Mouse (Mus musculus) forebrain, embryonic 14.5 days (tissue): ENCODE measurements at regions not wholly inside any gene's neighbourhood (a gene's known extent, or its start where the extent isn't known, plus 50 kb on each side); places are given as distances from the start of the nearest gene placed in this dataset.

Source experiments
- ATAC-seq: fragments of 200-750 bp; cut with Nextera tagmentation; 2 replicates; pipeline ENCODE4 v1.8.0; 2017; ENCODE audit warnings: mild to moderate bottlenecking, moderate library complexity
- DNase-seq: peaks from one replicate; pipeline ENCODE4 v3.0.0-alpha.2; 2015; ENCODE audit warnings: low spot score
- H3K27ac ChIP-seq: fragments of 300-500 bp; sonication (generic); 2 replicates; pipeline ENCODE4 v1.5.1; 2014; ENCODE audit warnings: low read depth, mild to moderate bottlenecking, control low read depth, low read length, moderate library complexity
- H3K27me3 ChIP-seq: fragments of 300-500 bp; sonication (generic); replicated peaks from 2 replicates; pipeline ENCODE4 v1.6.1; 2014; ENCODE audit warnings: low read length, control low read depth, mixed read lengths; ENCODE audit not compliant: control insufficient read depth, insufficient read depth
- H3K36me3 ChIP-seq: fragments of 300-500 bp; sonication (generic); 2 replicates; pipeline ENCODE4 v1.6.1; 2014; ENCODE audit warnings: low read length, control low read depth; ENCODE audit not compliant: control insufficient read depth, insufficient read depth
- H3K4me1 ChIP-seq: fragments of 300-500 bp; sonication (generic); 2 replicates; pipeline ENCODE4 v1.6.1; 2014; ENCODE audit warnings: antibody characterized with exemption, low read length, control low read depth; ENCODE audit not compliant: control insufficient read depth, insufficient read depth
- H3K4me2 ChIP-seq: fragments of 300-500 bp; sonication (generic); 2 replicates; pipeline ENCODE4 v1.6.1; 2014; ENCODE audit warnings: mild to moderate bottlenecking, control low read depth, low read length
- H3K4me3 ChIP-seq: fragments of 300-500 bp; sonication (generic); 2 replicates; pipeline ENCODE4 v1.5.1; 2014; ENCODE audit warnings: low read depth, low read length, control low read depth
- H3K9ac ChIP-seq: fragments of 300-500 bp; sonication (generic); 2 replicates; pipeline ENCODE4 v1.6.1; 2014; ENCODE audit warnings: mild to moderate bottlenecking, low read length, control low read depth, moderate library complexity
- H3K9me3 ChIP-seq: fragments of 300-500 bp; sonication (generic); replicated peaks from 2 replicates; pipeline ENCODE4 v1.6.1; 2016; ENCODE audit warnings: low read length, control low read depth, mixed read lengths; ENCODE audit not compliant: control insufficient read depth
- WGBS: fragments of 180-500 bp; shearing (Covaris S2); extraction: QIAGEN DNeasy Blood & Tissue Kit; methylation state at CpG from one replicate; pipeline ENCODE4 v1.1.7; 2014; 5-methylcytosine and 5-hydroxymethylcytosine counted together

DNA sequence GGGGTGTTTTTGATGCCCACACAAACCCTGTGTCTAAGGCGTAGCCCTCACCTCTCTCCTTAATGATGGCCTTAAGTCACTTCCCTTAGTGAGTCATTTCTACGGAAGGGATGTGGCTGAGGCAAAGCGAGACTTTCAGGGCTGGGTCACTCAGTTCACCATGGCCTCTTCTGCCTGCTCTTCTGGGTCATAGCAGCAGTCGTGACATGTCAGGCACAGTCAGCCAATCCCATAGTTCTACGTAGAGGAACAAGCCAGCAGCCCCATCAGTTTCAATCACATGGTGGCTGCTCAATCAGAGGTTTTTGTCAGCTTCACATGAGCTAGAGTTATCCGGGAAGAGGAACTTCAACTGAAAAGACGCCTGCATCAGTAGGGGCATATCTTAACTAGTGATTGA is 156.1 kb upstream of the Med13l start:
- Histone ChIP-seq H3K9me3 (no peaks in the 10 kb centered on the region), H3K4me2 (no peak overlapping the region), H3K27ac (no peak overlapping the region), H3K36me3 (no peaks in the 10 kb centered on the region), H3K4me3 (no peak overlapping the region), H3K27me3 (no peaks in the 10 kb centered on the region), H3K4me1 (no peaks in the 10 kb centered on the region; the same call in 1 of the 2 replicates), H3K9ac (no peak overlapping the region)
- DNase-seq (no peak), ATAC-seq (no peak)
- 89% methylated on average over 7 of the region's 7 CpGs for WGBS

- Histone ChIP-seq H3K4me3 (no peak overlapping the region), H3K27me3 (no peaks in the 10 kb centered on the region), H3K9me3 (no peaks in the 10 kb centered on the region), H3K27ac (no peak overlapping the region), H3K36me3 (no peaks in the 10 kb centered on the region), H3K4me1 (no peaks in the 10 kb centered on the region; the same call in none of the 2 replicates), H3K9ac (no peak overlapping the region), H3K4me2 (no peak overlapping the region)
- ATAC-seq (no peak), DNase-seq (no peak)
- 88% methylated on average over 3 of the region's 3 CpGs for WGBS
Observed at GRCm38 (mm10) chr5:118405421-118405820, 155.1 kb upstream of the Med13l start.

- H3K27ac ChIP-seq = no peak overlapping the region
- 27% methylated on average over 11 of the region's 11 CpGs for WGBS
Observed at GRCm38 (mm10) chr5:118407451-118407850, 153.0 kb upstream of the Med13l start.

GRCm38 (mm10) chr5:118407973-118408372 is 152.5 kb upstream of the Med13l start:
- H3K27ac ChIP-seq = no peak overlapping the region

More at GRCm38 (mm10) chr5:118407451-118407850, 153.0 kb upstream of the Med13l start:
- Histone ChIP-seq H3K36me3 (no peaks in the 10 kb centered on the region), H3K4me3 (no peak overlapping the region), H3K4me2 (no peak overlapping the region), H3K27me3 (no peaks in the 10 kb centered on the region), H3K9ac (no peak overlapping the region), H3K9me3 (no peaks in the 10 kb centered on the region), H3K4me1 (no peaks in the 10 kb centered on the region; the same call in none of the 2 replicates)
- DNase-seq (no peak), ATAC-seq (no peak)

GRCm38 (mm10) chr5:118408826-118409225 is 151.7 kb upstream of the Med13l start:
- no peaks in the 10 kb centered on the region; the same call in none of the 2 replicates for H3K4me1 ChIP-seq
- H3K9me3 ChIP-seq = no peaks in the 10 kb centered on the region
- H3K27me3 ChIP-seq = no peaks in the 10 kb centered on the region
- no peak overlapping the region for H3K4me2 ChIP-seq
- WGBS = 82% methylated on average over 8 of the region's 8 CpGs
- no peak for DNase-seq
- no peak overlapping the region for H3K27ac ChIP-seq
- H3K4me3 ChIP-seq = no peak overlapping the region
- no peaks in the 10 kb centered on the region for H3K36me3 ChIP-seq
- H3K9ac ChIP-seq = no peak overlapping the region
- no peak for ATAC-seq

More at GRCm38 (mm10) chr5:118407973-118408372, 152.5 kb upstream of the Med13l start:
- Histone ChIP-seq H3K9me3 (no peaks in the 10 kb centered on the region), H3K4me3 (no peak overlapping the region), H3K9ac (no peak overlapping the region), H3K4me1 (no peaks in the 10 kb centered on the region; the same call in none of the 2 replicates), H3K4me2 (no peak overlapping the region), H3K27me3 (no peaks in the 10 kb centered on the region), H3K36me3 (no peaks in the 10 kb centered on the region)
- no peak for ATAC-seq
- WGBS = 62% methylated on average over 3 of the region's 3 CpGs
- no peak for DNase-seq

GRCm38 (mm10) chr5:118413428-118414282 is 146.8 kb upstream of the Med13l start:
- H3K27ac ChIP-seq = no peak overlapping the region
- no peak overlapping the region for H3K9ac ChIP-seq
- H3K27me3 ChIP-seq = no peaks in the 10 kb centered on the region
- no peak overlapping the region for H3K4me2 ChIP-seq
- peak; percentile 90 for DNase-seq
- 58% methylated on average over 13 of the region's 13 CpGs for WGBS
- H3K4me3 ChIP-seq = no peak overlapping the region
- ATAC-seq = peak; percentile 95
- H3K4me1 ChIP-seq = no peaks in the 10 kb centered on the region; the same call in 1 of the 2 replicates
- no peaks in the 10 kb centered on the region for H3K9me3 ChIP-seq
- no peaks in the 10 kb centered on the region for H3K36me3 ChIP-seq

DNA sequence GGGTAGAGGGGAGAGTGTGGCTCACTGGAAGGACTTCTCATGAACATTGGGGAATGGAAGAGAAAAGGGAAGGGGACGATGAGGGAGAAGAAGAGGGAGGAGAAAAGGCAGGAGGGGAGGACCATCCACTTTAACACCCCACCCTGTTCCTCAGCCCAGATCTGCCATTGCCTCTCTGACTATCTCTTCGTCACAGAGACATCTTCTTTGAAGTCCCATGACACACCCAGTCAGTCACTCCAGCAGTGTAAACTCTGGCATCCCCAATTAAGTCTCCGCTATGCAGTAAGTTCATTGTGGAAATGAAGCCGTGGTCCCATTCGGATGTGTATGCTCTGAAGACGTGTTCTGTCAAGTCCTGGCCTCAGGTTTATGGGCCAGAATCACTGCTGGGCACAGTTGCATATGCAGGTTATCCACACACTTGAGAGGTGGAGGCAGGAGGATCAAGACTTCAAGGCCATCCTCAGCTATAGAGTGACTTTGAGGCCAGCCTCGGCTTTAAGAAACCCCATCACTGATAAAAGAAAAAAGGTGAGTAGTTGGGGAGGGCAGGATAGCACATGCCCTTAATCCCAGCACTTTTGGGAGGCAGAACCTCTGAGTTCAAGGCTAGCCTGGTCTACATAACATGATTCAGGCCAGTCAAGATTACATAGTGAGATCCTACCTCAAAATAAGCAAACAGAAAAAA is 141.0 kb upstream of the Med13l start:
- no peaks in the 10 kb centered on the region for H3K9me3 ChIP-seq
- no peak overlapping the region for H3K4me2 ChIP-seq
- no peaks in the 10 kb centered on the region for H3K36me3 ChIP-seq
- ATAC-seq = no peak
- peaks cover 14% of the 10 kb centered on the region for H3K4me1 ChIP-seq
- H3K27me3 ChIP-seq = no peaks in the 10 kb centered on the region
- no peak for DNase-seq
- WGBS = 87% methylated on average over 7 of the region's 7 CpGs
- H3K27ac ChIP-seq = no peak overlapping the region
- H3K9ac ChIP-seq = no peak overlapping the region
- no peak overlapping the region for H3K4me3 ChIP-seq

DNA sequence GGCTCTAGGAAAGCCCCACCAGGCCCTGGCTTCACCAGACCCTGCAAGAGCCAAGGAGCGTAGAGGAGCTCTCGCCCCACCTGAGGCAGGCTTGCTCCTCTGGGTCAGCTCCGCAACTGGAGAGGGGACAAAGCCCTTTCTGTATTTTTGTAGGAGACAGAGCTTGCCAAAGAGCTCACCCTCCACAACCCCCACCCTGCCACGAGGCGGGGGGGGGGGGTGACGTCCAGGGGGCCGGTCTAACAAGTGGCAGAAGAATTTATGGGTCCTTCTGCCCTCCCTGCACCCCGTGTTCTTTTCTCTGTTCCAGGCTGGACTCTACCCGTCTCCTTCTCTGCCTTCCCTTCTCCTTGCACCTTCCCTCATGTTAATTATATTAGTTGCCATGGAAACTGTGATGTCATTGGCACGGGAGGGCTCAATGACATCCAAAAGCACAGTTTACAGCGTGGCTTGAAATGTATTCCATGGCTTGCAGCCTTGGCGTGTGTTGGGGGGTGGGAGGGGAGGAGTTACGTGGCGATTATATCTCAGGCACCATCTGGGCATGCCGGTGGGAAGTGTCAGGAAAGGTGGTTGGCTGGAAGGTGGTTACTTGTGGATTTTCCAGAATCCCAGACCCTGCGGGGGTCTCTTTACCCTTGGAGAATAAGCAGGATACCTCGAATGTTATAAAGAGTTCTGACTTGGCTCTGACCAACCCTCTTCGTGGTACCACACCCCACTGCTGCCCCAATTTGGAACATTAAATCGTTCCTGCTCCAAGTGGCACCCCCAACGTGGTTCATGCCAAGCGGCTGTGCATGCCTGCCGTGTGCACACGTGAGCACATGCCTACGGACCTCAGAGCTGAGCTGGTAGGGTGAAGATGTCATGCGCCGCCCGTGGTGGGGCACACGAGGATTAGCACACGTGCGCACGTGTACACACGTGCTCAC is 138.3 kb upstream of the Med13l start:
- Histone ChIP-seq H3K27ac (peak overlapping the region; percentile 86), H3K9ac (peak overlapping the region; percentile 55), H3K4me1 (peaks cover 16% of the 10 kb centered on the region), H3K4me3 (peak overlapping the region; percentile 25), H3K27me3 (no peaks in the 10 kb centered on the region), H3K9me3 (no peaks in the 10 kb centered on the region), H3K4me2 (peak overlapping the region; percentile 61), H3K36me3 (no peaks in the 10 kb centered on the region)
- DNase-seq (peak; percentile 96), ATAC-seq (peak; percentile 96)
- 42% methylated on average over 31 of the region's 32 CpGs for WGBS
